24 mouse cellular contexts compared by ENCODE assay signal in the genomic region with DNA sequence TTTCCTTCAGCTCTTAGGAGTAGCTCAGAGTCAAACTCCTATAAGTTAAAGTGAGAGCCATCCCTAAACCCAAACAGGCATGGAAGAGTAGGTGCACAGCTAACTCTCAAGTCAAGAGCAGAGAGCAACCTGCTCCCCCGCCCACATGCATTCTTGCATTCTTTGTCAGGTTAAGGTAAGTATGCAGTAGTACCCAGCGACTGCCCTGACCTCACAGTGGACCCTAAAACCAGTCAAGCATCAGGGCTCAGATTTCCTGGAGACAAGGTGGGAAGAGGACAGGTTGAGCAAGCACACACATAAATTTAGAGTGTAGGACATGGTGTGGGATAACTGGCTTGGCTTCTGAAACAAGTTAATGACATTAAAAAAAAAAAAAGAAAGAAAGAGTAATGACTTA.
"Had no signal": no experiment of that assay in that cellular context is flagged by ENCODE, and none has a peak within 500 bp of the region (broad histone marks: within the 10 kb centered on the region; RNA-seq: fewer than 3 reads in every experiment).

No protein-coding gene starts in this region.

- H3K36me3 ChIP-seq: intestine, embryonic 15.5 days; limb, embryonic 10.5 days; limb, embryonic 13.5 days; liver, embryonic 12.5 days; liver, embryonic 15.5 days; lung, embryonic 15.5 days; midbrain, embryonic 10.5 days; midbrain, embryonic 15.5 days; neural tube, embryonic 12.5 days; neural tube, embryonic 15.5 days had no signal

- H3K27ac ChIP-seq: intestine, embryonic 15.5 days; limb, embryonic 10.5 days; limb, embryonic 13.5 days; liver, embryonic 12.5 days; liver, embryonic 15.5 days; lung, embryonic 15.5 days; midbrain, embryonic 10.5 days; midbrain, embryonic 15.5 days; neural tube, embryonic 12.5 days; neural tube, embryonic 15.5 days; stomach, postnatal 0 days had no signal

- DNase-seq: layer of hippocampus, adult 9-11 months; liver; lung, adult 18-20 months; lung, postnatal 10 days; lung, postnatal 36 days; right cerebral cortex, adult 18-20 months; right cerebral cortex, postnatal 14 days; right cerebral cortex, postnatal 4 days; thymus, adult 2 months; thymus, postnatal 14 days; thymus, postnatal 4 days had no signal

- H3K4me2 ChIP-seq: intestine, embryonic 15.5 days; liver, embryonic 12.5 days; liver, embryonic 15.5 days; lung, embryonic 15.5 days; midbrain, embryonic 15.5 days; neural tube, embryonic 12.5 days; neural tube, embryonic 15.5 days had no signal

- H3K4me1 ChIP-seq: liver, embryonic 15.5 days had no signal

- H3K27me3 ChIP-seq: intestine, embryonic 15.5 days; limb, embryonic 13.5 days; liver, embryonic 12.5 days; liver, embryonic 15.5 days; lung, embryonic 15.5 days; midbrain, embryonic 15.5 days; neural tube, embryonic 12.5 days; neural tube, embryonic 15.5 days had no signal

- H3K4me3 ChIP-seq: intestine, embryonic 15.5 days; layer of hippocampus, adult 2 months; limb, embryonic 10.5 days; limb, embryonic 13.5 days; liver, embryonic 12.5 days; liver, embryonic 15.5 days; lung, embryonic 15.5 days; megakaryocyte, embryonic 14.5 days; midbrain, embryonic 10.5 days; midbrain, embryonic 15.5 days; neural tube, embryonic 12.5 days; neural tube, embryonic 15.5 days had no signal

- H3K9ac ChIP-seq: intestine, embryonic 15.5 days; limb, embryonic 13.5 days; liver, embryonic 12.5 days; liver, embryonic 15.5 days; lung, embryonic 15.5 days; midbrain, embryonic 15.5 days; neural tube, embryonic 12.5 days; neural tube, embryonic 15.5 days had no signal

- H3K9me3 ChIP-seq: intestine, embryonic 15.5 days; limb, embryonic 10.5 days; limb, embryonic 13.5 days; liver, embryonic 12.5 days; liver, embryonic 15.5 days; lung, embryonic 15.5 days; midbrain, embryonic 10.5 days; midbrain, embryonic 15.5 days; neural tube, embryonic 12.5 days; neural tube, embryonic 15.5 days had no signal

- ATAC-seq: intestine, embryonic 15.5 days; liver, embryonic 12.5 days; midbrain, embryonic 15.5 days had no signal
